Mouse (Mus musculus) T-cell, adult 2 months (primary cell): Measurements from ENCODE around the gene Chka.
A peak's percentile ranks its signal among the peaks of the same experiment; 100 is the strongest.

Source experiments
- DNase-seq: peaks from one replicate; pipeline ENCODE4 v3.0.0; 2022; ENCODE audit warnings: low spot score

Chka gene

DNA sequence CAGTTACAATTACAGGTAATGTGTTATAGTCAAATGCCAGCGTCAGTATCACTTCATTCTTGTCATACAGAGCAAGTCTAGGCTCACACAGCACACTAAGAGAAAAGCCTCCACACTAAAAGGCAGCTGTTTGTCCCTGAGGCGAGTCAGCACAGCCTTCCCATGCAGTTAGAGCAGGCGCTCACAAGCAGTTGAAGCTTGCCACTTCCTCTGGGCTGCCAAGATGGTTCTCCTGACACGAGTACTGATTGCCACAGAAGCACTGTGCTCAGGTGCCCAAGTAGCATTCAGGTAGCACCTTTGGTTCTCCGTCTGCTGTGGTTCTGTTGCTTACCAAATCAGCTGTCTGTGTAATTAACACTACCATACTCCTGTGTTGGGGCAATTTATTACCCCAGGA lies 37.5 kb downstream of the Chka start:
- DNase-seq, result no peak

GRCm38 (mm10) chr19:3890181-3890580 lies 38.6 kb downstream of the Chka start:
- DNase-seq, result no peak

DNA sequence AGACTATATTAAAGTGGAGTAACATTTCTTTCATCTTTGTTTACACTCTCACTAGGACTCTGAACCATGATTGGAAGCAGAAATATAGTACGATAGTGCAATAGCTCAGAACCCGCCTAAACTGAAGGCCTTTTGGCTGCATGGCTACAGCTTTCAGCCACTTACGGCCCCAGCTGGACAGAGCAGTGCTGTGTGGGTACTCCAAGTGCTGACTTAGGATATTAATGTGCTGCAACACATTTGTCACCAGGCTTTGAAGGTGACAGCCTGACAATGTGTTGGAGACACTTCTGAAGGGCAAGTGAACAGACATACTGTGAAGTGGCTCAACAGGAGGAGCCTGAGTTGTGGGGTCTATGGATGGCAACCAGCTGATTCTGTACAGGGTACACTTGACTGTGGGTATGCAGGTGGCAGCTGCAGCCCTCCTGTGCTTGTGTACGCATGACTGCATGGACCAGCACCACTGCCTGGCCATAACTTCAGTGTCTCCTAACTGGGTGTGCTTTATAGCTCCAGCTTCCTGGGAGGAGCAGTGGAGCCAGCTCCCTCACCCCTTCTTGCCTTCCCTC lies 42.1 kb downstream of the Chka start:
- no peak for DNase-seq

GRCm38 (mm10) chr19:3894294-3894693 lies 42.7 kb downstream of the Chka start:
- no peak for DNase-seq

DNA sequence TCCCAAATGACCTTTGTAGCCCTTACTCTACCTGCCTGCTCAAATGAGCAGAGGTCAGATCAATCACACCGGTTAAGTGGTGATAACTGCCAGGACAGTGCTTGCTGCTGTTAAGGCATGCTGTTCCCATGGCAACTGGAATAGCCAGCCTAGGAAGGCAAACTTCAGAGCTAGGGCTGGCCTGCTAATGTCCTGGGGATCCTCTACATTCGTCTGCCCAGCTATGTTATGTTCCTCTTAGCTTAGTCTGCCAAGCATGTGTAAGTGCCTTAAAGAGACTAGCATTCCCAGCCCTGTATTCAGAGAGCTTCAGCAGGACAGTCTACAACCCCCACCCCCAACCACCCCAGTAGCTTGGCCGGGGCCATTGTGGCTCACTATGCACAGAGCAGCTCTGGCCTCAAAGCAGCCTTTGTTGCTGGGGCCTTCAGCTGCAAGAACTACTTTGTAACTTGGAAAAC lies 43.6 kb downstream of the Chka start:
- no peak for DNase-seq

- no peak for DNase-seq
Measured at GRCm38 (mm10) chr19:3896208-3896607, 44.6 kb downstream of the Chka start.

- DNase-seq, result no peak
Measured at GRCm38 (mm10) chr19:3897557-3897956, 46.0 kb downstream of the Chka start.

- no peak for DNase-seq
Measured at GRCm38 (mm10) chr19:3898952-3899351, 47.4 kb downstream of the Chka start.

DNA sequence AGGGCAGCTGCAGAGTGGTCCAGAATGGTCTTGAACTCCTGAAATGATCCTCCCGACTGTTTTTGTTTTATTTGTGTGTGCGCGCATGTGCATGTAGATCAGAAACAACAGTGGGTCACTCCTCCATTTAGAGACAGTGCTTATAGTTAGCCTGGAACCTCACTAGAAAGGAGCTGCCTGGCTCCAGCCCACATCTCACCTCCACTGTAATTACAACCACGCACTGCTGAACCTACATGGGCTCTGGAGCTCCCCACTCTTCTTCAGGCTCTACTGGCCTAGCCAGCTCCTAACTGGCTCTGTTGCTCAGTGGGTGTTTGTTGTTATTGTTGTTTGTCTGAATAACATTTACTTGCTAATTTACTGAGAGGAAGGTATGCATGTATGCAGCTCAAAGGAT lies 48.0 kb downstream of the Chka start:
- no peak for DNase-seq

GRCm38 (mm10) chr19:3902966-3903365 lies 51.4 kb downstream of the Chka start:
- no peak for DNase-seq

DNA sequence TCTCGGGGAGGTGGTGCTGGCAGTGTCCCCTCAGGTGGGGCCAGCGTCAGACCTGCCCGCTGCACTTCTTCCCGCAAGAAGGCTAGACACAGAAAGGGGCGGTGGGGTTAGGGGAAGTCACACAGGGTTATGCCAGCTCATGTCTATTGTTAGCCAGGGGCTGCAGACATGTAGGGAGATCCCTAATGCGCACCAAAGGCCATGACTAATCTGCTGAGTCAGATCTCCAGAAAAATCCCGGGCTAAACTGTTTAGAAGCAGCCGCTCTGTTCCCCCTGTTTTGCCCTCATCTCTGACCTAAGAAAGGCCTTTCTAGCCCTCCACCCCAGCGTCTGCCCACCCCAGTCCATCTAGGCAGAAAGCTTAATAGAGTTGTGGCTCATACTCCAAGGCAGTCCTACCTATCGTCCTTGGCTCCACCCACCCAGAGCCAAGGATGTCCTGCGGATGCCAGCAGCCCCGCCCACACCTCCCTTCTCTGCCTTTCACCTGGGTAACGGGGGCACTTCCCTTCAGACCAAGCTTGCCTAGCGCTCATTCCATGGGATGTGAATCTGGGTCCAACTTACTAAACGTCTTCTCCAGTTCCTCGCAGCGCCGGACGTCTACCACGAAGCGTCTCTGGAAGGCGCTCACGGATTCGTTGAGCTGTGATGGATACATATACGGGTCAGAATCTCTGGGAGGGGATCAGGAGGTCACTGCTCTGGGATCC lies 52.2 kb downstream of the Chka start:
- DNase-seq, result no peak

- no peak for DNase-seq
Measured at GRCm38 (mm10) chr19:3904363-3904675, 52.7 kb downstream of the Chka start.

DNA sequence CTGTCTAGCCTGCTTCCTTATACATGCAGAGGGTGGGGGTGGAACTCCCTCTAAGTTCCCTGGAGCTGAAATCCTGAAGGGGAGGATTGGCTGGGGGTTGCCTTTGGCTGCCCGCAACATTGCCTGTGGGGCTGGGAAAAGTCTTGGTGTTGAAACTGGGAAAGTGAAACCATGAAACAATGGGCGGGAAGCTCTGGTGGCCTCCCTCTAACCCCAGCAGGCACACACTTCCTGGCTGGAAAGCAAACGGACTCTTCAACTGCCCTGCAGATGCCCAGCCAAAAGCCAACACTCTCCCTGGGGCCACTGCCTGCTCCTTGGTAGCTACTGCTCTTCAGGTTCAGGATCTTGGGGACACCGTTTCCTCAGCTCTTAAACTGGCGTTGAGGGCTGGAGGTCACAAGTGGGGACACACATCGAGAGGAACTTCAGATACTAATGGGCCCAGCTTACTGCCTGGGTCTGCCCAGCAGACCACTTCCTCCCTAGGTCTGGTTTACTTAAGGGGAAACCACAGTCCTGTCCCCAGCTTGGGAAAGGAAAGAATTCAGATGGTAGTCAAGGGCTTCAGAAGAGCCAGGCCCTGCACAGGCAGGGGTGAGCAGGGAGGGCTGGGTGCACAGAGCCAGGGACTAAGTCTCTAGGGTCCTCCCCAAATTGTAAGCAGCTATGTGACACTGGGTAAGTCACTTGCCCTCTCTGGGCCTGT lies 53.8 kb downstream of the Chka start:
- DNase-seq, result no peak

DNA sequence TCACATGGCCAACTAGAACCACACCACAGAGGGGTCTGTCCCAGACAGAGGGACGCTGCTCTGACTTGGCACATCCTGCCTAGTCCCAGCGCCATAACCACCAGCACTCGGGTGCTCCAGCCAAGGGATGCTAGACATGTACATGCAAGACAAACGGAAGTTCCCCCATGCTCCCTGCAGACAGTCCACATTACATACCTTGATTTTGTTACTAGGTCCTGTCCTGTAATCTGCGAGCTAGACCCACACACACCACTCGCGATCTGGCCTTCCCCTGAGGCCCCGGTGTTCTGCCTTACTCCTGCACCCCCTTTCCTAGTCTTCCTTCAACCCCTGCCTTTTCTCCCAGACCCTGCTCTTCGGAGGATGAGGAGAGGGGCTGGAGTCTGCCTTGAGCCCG lies 54.8 kb downstream of the Chka start:
- DNase-seq, result peak; percentile 23

- DNase-seq, result peak; percentile 52
Measured at GRCm38 (mm10) chr19:3906795-3907786, 55.5 kb downstream of the Chka start, which contains the start of gene Tcirg1. TSS of gene Tcirg1 (minus strand) at chr19:3907133.

GRCm38 (mm10) chr19:3907876-3908660 lies 56.5 kb downstream of the Chka start:
- no peak for DNase-seq

GRCm38 (mm10) chr19:3910206-3910605 lies 58.6 kb downstream of the Chka start:
- DNase-seq, result no peak

DNA sequence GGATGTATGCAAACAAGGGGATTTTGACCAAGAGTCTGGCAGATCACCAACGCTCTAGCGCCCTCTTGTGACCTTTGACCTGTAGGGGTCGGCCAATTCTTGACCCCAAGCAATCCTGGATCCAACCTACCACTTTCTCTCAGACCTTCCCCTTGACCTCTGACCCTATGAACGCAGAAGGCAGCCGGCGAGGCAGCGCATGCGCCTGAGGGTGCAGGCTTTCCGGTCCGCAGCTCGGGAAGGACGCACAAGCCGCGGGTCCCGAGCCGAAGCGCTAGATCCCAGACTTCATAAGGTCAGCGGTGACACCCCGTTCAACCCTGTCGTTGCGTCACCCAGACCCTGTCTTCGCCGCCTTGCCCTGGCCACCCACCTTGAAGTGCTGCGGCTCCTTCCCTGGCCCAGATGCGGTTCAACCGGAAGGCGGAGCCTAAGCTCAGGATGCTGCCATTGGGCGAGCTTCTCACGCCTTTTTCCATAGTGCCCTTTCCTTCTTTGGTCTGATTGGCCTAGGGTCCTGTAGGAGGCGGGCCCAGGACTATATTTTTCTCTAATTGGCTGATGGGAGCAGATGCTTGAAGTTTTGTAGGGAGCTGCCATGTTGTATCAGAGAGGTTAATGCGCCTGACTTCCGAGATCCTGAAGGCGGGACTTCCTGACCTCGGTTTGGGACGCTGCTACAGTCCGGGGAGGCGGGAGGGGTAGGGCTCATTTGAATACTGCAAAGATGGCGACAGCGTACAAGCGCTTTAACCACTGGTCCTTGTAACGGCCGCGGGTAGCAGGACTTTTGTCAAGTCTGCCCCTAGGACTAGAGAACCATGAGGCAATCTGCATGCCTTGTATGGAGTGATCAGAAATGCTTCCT lies 61.0 kb downstream of the Chka start, which contains the start of gene Ndufs8:
Ndufs8 (minus strand) TSS at position 438 of the 868 bp plus-strand sequence.
- peak; percentile 95 for DNase-seq

DNA sequence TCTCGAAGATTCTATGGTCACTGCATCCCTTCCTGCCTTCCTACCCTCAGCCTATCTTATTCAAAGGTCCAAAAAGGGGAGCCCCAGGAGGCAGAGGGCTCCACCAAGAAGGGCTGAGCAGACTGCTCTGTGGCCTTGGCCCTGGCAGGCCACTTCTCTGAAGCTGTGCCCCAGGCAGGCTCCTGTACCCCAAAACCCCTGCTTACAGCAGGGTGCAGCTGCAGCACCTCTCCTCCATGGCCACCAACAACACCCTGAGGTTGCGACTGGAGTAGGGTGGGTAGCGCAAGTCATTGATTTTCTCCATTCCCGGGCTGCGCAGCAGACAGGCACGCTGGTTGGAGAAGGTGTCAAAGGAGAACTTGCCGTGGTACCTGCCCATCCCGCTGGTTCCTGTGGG lies 62.1 kb downstream of the Chka start:
- DNase-seq, result no peak

GRCm38 (mm10) chr19:3914535-3914934 lies 63.0 kb downstream of the Chka start:
- no peak for DNase-seq
